Mouse (Mus musculus) thymus, postnatal 25 days (tissue): ENCODE data around the gene Mien1.

Source experiments
- DNase-seq: peaks from one replicate; pipeline ENCODE4 v3.0.0; 2022

Gene Mien1

DNA sequence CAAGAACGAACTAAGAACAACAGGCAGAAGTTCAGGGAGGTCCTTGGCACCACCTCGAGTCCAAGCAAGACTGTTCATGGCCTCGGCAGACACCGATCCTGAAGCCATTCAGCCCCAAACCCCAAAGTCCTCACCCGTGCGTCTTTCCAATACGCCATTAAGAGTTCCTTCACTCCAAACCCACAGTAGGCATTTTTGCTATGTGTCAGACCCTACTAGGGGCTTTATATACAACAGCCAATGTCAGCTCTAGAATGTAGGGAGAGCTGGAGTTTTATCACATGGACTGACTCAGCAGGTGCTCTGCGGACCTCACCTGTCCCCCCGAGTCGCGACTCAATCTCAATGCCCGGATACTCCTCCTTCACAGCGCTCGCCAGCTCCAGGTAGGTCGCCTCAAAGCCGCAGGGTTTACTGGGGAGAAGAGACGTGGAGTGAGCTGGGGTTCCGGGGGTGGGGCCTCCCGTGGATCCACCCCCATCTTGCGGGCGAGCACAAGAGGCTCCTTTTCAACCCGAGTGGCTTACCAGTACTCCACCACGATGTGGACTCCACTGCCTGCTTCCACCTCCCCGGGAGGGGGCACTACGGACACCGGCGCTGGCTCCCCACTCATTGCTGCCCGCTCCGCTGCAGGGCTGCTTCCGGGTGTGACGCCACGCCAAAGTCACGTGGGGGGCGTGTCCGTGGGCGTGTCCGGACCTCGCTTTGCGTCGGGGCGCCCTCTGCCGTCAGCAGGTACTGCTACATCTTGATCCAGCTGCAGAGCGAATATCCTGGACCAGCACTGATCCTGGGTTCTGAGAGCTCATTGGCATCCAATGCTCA lies at the start of gene Mien1:
Mien1 (minus strand) TSS at position 661 of the 828 bp plus-strand sequence.
- DNase-seq: peak; percentile 96

DNA sequence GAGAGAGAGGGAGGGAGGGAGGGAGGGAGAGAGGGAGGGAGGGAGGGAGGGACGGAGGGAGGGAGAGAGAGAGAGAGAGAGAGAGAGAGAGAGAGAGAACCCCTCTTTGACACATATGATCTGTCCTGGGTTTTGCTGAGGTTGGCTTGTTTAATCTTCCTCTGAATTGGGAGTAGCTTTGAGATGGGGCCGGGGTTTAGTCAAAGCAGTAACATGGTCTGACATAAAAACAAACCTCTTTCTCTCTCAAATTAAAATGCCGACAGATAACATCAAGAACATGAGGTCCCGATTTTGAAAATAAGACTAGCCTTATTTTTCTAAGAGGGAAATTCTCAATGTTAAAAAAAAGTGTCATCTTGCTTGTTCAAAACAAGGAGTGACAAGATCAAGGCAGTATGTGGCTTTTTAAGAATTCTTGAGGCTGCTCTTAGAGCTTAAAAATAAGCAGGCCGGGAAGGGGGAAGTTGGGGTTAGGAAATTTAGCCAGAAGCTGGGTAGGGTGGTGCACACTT lies 48.8 kb upstream of the Mien1 start:
- DNase-seq: no peak

DNA sequence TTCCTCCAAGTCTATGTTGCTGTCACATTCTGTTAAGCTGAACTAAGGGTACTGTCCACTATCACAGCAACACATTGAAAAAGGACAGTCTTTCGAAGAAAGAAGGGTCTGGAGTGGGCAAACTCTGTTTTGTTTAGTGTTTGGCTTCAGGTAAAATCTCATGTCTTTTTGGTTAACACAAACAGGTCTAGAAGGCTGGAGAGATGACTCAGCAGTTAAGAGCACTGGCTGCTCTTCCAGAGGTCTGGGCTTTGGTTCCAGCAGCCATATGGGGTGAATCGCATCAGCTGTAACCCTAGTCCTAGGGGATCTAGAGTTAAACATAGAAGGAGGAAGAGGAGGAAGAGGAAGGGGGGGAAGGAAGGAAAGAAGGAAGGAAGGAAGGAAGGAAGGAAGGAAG lies 47.0 kb upstream of the Mien1 start:
- DNase-seq: no peak

DNA sequence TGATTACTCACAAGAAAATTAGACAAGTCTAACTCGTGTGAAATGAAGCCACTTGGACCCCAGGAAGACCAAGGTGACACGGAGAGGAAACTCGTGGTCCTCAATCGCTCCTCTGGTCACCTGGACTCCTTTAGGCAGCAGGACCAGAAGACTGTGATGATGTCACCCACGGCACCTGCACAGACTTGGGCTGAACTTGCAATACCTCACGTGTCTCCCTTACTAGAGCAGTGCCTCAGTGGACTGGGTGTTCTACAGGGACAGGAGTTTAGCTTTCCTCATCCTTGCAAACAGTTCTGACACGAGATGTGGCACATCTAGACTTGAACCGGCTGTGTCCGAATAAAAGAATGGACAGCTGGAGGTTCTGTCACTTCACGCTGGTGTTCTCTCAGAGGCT lies 43.3 kb upstream of the Mien1 start:
- no peak for DNase-seq

DNA sequence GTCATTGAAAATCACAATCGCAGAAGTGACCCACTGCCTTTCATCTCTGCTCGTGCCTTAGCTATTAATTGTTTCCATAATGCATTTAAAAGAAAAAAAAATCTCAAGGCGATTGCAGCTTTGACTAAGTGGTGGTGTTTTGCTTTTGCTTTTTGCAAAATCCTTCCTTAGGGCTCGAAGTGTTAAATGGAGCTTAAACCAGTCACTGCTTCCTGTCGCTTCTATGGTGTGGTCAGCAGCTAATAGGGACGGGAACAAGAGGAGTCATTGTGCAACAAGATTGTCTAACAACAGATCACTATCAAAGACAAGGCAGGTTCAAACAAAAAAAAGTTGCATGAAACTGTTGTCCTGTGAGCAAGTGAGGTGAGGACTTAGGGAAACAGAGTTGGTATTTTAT lies 42.4 kb upstream of the Mien1 start:
- no peak for DNase-seq

DNA sequence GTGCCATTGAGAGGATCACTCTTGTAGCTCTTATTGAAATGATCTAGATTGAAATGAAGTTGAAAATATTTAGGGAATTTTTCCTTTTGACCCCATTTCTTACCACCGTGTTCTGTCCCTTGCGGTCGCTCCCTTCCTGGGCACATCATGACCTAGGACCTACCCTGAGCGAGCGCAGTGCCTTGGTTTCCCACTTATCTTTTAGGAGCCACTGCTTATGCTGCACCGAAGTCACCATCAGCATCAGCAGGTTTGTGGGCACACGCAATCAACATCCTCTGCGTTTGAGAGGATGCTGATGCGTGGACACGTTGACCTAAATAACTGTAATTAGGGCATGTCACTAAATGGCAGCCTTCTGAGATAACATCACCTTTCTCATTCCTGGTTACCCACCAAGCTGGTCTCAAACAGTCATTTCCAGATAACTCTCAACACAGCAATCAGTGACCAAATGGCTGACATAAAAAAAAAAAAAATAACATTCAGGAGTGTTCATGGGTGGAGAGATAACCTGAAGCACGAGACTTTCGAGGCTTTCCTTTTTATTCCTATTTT lies 41.2 kb upstream of the Mien1 start:
- no peak for DNase-seq

DNA sequence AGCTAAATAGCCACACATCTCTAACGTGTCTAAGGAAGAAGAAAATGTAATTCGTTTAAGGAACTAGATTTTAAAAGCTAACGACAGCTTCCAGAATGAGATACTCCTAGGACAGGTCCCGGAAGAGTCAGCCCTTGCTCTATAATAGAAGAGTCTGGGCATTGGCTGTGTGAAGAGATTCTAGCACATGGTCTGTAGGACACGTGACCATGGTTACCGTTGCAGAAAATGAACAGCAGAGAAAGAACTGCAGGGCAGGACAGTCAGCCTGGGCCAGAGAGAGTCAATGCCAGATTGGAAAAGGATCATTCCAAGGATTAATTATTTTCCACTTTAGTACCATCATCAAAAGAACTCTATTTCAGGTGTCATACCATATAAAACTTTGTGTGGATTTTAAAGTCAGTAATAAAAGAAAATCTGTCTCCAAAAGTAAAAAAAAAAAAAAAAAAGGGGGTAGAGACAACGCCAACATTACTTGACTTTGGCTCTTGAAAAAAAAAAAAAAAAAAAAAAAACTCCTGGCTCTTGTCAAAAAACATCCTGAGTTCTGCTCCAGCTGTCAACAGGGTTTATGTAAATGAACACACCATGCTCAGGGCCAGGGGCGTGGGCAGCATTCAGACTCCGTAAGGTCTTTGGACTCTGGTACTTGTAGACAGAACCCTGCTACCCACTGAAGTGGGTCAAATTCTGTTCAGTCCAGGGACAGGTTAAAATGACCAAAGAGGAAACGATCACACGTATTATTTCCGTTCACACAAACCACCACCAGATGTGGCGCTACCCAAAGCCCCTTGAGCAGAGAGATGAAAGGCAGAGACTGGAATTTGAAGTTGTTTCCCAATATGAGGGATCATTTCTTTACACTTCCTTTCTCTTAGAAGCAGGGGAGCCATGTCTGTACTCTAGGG lies 40.5 kb upstream of the Mien1 start:
- DNase-seq: peak; percentile 51

DNA sequence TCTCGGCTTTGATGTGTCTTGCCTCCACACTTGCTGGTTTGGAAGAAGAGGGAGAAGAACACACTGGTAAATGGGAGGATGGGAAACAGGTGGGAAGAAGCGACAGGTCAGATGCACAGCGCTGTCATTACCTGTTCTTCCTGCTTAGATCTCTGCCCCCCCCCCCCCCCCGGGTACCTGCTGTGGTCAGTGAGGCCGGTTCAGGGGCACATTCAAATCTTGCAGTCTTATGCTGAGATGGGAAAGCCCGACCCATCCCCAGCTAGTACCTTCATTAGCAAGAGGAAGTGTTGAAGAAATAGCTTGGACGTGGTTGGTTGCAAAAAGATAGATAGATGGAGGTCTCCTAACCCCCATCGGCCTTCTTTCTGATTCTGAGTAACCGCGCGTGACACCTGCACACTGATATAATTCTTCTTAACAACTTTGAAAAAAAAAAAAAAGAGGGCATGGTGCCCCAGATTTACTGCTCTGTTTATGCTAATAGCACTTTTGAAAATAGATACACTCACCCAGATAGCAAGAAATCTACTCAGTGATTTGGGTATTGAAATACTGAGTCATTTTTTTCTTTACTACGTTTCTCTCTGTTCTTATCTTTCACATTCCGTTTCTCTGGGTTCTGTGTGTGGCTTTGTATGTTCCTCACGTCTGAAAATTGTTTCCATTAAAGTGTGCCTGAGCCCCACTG lies 38.4 kb upstream of the Mien1 start:
- DNase-seq: no peak

DNA sequence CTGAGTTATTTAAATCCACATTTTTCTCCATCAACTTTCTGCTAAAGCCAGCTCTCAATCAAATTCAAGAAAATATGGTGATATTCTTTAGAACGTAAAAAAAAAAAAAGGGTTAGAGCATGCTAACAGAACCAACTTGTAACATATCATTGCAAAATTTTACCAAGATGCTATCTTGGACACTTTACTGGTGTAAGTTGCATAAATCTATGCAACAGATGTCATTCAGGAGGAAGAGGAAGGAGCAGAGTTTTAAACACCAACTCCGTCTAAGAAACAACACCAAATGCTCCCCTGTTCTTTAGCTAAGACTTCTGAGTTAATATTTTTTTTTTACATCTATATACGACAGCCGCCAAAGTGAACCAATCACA lies 37.6 kb upstream of the Mien1 start:
- no peak for DNase-seq

DNA sequence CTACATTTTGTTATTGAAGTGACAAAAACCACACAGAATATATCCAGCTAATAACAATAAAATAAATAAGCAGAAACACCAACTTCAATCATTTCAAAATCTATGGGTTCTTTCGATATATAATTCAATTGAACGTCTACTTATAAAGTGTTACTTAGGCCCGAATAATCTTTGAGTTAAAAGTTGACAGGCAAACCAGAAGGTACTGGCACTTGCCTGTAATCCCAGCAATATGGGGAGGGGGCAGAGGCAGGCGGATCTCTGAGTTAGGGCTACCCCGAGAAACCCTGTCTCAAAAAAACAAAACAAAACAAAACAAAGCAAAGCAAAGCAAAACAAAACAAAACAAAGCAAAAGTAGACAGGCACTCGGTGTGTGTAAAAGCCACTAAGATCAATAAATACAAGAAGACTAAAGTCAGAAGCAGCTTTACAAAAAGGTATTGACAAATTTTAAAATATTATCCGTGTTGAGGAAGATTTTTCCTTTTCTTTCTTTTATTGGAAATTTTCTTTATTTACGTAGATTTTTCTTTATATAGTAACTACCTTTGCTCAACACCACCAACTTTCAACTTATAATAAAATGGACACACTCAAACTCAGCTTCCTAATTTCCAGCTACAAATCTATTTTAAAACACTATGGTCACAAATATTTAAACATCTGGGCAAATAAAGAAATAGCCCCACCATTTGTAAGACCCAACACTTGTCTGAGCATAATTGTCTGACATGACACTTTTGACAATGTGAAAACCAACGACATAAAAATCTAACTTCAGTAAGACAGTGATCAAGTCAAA lies 37.0 kb upstream of the Mien1 start:
- no peak for DNase-seq

DNA sequence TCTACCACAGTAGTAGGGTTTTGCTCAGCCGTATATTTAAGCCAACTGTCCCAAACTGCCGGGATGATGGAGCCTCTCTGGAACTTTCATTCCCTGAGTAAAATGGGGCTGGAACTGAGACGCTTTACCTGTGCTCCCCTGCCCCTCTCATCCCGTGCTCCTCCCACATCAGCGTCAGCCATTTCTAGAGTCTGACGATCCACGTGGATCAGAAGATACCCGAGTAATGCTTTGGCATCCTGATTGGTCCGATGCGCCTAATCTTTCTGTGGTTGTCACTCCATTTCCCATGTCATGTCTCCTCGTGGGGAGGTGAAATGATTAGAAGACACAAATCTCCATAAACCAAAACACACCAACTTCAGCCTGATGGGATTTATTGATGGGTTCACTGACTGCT lies 36.2 kb upstream of the Mien1 start:
- DNase-seq: no peak

DNA sequence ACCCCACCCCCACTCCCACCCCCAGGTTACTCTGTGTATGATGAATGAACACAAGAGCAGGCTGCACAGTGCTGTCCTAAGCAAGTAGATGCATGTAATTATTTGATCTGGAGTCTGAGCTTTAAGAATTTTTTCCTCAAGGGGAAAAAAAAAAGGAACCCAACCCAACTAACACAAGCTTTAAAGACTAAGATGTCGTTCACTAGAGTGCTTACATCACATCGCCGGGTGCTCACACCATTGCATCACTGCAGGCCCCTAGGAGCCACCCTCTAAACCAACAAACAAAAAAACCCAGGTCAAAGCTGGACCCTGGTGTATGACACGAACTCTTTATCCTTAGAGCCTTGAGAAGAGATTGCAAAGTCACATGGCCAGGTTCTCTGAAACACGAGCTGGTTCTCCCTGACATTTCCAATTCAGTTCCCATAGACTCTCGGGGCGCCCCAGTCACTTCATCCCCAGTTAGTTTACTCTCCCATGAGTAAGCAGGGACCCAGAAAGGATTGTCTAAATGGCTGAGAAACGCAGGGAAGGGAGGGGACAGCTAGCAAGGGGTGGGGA lies 35.2 kb upstream of the Mien1 start:
- DNase-seq: no peak

DNA sequence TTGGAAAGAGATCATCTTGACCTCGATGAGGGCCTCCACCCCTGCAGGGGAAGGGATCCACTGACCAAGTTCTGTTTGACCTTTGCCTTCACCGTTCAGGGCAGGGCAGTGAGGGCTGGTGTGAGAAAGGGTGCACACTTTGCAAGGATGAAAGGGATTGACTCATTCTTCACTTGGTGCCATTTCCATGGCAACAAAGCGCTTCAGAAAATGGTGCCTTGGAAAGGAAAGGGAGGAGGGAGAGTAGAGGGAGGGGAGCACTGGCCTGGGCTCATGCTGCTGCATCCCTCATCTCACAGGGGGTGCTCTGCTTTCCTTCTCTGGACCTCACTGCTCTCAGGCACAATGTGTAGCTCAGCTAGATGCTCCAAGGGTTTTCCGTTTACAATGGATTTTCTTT lies 33.9 kb upstream of the Mien1 start:
- no peak for DNase-seq

DNA sequence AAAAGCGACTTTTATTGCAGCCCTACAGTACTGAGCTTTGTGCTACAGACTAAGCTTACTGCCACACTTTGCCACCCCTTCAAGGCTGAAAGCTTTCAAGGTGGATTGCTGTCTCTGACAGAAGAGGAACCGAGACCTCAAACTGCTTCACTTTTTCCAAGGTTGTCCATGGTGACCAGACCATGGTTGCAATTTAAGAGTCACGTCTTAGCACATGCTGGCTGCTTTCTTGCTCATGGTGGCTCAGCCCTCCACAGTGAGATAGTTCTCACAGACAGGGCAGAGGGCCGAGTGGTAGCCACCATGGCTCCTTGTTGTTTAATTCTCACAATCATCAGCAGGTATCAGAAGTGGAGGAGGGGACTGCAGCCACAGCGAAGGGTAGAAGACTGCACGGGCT lies 32.0 kb upstream of the Mien1 start:
- no peak for DNase-seq

DNA sequence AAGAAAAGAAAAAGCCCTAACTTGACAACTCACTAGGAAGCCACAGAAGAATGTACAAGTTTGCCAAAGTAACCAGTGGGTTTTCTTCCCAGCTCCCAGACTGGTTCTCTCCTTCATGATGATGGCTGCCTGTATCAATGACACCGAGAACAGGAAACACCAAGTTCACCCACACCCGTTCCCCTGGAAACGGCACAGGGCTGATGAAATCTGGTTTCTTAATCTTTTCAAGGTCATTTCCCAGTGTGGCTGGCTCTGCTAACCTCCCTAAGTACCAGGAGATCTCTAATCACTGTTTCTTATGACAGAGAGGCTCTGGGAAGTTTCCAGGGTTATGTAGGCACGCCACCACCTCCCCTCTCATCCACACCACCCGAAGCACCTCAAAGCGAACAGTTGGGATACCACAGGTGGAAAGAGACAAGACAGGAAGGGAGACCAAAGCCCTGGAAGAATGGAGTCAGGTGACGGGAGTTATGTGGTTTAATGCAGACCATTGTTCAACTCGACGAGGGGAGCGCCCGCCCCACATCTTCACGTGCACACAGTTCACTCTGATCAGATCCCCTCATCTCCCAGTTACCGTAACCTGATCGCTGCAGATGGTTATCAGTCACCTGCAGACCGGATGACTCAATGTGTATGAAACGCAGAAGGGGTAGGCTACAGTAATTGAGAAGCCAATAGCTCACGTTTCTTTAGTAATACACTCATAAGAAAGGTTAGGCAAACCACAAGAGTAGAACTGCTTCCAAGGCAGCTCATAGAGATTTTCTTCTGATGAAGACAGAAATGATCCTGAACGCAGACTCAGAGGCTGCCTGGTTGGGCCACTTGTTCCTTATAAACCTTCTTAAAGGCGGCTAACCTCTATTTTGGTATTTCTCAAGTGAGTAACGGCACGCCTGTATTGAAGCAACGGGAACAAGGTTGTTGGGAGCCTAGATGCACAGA lies 31.2 kb upstream of the Mien1 start:
- DNase-seq: peak; percentile 62

DNA sequence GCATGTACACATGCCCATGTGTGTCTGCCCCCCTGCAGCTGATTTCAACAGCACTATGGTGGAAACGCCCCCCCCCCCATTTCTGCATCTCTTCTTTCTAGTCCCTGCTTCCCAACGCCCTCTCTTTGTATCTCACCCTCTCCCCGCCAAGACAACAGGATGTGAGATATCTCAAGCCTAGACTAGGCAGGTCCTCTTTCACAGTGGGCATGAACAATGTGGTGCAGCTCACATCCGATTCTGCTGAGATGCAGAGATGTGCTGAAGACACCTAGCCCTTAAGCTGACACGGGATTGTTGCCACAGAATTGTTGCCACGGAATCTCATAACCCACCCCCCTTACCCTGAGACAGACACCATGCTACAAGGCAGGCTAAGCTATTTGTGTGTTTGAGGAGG lies 25.7 kb upstream of the Mien1 start:
- peak; percentile 54 for DNase-seq

DNA sequence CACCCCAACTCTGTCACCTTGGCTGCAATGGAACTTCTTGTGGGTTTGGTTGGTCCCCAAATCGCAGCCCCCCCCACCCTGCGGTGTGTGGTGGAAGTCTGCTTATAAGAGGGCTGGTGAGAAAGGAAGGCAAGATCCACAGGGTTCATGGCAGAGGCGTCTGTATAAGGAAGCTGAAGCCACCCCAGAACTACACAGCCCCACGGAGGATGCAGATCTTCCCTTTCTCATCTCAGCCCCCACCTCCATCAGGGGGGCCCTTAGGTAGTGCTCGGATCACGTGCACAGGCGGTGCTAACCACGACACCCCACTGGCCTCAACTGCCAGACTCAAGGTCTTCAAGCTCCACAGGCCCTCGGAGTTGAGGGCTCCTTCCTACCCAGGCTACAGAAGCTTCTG lies 25.1 kb upstream of the Mien1 start:
- peak; percentile 73 for DNase-seq

DNA sequence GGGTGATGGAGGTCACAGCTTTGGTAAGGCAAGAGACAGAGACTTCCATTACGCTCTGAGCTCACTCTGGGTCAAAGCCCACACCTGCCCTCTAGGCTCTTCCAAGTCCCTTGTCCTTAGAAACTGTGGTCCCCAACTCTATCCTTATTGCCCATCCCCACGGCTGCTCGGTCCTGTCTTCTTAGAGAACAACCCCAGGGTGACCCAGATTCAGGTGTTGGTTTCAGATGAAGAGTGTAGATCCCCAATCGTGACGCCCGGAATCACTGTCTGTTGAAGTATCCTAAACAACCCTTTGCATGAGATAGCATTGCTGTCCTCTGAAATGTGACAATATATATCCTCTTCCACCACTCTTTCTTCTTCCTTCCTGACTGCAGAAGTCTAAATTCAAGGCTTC lies 23.5 kb upstream of the Mien1 start:
- DNase-seq: no peak

DNA sequence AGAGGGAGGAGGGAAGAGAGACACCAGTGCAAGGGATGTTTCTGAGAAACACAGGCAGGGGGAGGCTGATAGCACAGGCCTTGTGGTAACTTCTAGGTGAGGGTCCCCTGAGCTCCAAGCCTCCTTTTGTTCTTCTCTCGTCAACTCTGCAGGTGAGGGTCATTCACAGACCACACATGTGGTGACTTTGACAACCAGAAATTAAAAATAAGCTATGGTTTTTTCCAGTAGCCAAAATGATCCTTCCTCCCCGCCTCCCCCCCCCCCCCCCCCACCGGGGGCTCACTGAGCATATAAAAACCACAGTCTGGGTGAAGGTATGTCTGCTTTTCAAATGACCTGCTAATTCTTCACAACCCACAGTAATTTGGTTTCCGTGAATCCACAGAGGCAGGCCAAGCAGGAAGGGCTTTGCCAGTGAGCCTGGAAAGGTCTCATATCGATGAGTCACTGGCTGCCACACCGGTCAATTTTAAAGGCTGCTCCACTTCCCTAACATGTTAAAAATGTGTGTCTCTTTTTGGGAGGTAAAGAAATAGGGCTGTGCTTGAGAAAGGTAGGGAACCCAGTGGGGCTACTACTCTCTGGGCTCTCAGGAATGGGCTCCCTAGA lies 22.4 kb upstream of the Mien1 start:
- DNase-seq: peak; percentile 54

DNA sequence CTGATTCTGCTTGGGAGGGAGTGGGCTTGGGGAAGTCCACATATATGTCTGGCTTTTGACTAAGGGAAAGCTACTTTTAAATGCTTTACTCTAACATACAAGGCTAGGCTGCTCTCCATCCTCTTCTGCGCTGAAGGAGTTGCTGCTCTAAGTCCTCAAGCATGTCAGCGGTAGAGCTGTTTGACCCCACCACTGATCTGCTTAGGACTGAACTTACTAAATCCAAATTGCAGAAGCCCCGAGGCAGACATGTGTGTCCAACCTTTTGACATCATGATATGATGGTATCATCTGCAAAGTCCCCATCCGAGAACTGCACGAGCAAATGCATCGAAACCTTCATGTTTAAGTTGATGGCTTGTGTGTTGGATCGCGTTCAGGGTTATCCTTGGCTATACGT lies 21.1 kb upstream of the Mien1 start:
- no peak for DNase-seq
